Mouse (Mus musculus) cerebellum, adult (tissue): Measurements from ENCODE around the gene Chpf2.
A peak's percentile ranks its signal among the peaks of the same experiment; 100 is the strongest.

Experiments
- ATAC-seq: cut with Nextera tagmentation; 2 replicates; pipeline ENCODE4 v1.9.2; 2017; ENCODE audit warnings: mild to moderate bottlenecking, moderate library complexity, mixed read lengths; ENCODE audit not compliant: insufficient number of reproducible peaks, low FRiP score, low TSS enrichment

Chpf2 gene

GRCm38 (mm10) chr5:24602751-24603343, 16.3 kb downstream of the Chpf2 start:
- ATAC-seq = peak; percentile 23; the same call in 1 of the 2 replicates

GRCm38 (mm10) chr5:24603431-24604010, 17.0 kb downstream of the Chpf2 start:
- no peak for ATAC-seq

DNA sequence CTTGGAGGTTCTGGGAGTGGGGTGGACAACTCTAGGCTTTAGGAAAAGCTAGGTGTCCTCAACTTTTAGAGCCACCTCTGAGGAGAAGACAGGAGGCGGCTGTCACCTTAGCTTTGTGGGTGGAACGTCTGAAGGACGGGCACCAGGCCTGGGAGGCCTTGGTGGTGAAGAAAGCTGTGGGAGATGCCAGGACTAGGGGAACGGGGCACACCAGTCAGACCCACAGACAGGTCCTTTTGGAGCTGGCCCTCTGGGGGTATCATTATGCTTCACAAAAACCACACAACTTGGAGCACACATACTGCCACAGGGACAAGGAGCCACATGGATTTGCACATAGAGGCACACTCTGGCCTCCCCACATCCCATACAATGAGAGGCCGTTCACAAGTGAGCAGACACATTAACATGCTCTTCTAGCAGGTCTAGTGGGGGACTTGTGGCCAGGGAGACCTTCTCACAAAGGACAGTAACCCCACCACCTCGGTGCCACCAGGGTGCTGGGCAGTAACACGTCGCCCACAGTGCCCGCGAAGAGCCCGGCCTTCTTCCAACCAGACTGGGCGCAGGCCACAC, 17.6 kb downstream of the Chpf2 start:
- ATAC-seq = no peak

DNA sequence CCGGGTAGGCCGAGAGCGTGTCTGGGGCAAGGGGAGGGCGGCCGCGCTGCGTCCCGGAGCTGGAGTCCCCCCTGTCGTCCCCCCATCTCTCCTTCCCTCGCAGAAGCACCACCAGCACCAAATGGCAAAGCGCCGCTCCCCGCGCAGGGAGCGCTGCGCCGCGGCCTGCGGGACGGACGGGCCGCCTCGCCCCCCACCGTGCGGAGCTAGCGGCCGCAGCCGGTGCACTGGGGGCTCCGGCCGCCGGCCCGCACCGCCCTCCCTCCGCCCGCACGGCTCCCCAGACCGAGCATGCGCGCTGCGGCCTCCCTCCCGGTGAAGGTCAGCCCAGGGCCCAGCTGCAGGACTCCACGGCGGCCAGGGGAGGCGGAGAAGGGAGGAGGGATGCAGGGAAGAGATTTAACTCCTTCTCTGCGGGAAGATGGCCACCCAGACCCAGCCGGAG, 18.1 kb downstream of the Chpf2 start:
- peak; percentile 67 for ATAC-seq

DNA sequence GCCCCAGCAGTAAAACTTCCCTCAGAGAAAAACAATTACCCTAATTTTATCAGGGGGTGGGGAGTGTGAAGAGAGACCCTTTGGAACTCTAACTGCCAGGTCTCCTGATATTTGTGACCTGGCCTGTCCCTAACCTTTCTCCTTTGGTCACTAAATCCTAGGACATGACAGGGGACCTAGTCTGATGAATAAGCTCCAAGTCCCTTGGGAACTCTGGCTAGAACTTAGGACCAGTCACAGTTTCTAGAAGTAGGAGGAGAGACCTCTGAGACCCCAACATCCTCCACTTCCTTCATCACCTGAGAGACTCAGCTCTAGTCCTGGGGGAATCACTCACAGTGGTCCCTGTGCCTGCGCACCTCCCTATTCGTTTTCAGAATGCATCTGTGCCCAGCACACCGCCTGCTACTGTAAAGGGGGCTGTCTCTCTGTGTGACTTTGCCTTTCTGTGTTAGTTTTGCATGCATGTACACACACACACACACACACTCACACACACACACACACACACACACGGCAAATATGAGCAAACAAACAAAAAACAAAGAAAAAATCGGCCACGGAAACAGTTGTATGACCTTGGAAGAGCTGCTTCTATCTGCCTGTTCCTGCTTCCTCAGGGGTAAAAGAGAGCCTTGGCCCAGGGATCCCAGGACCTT, 18.9 kb downstream of the Chpf2 start:
- no peak for ATAC-seq

DNA sequence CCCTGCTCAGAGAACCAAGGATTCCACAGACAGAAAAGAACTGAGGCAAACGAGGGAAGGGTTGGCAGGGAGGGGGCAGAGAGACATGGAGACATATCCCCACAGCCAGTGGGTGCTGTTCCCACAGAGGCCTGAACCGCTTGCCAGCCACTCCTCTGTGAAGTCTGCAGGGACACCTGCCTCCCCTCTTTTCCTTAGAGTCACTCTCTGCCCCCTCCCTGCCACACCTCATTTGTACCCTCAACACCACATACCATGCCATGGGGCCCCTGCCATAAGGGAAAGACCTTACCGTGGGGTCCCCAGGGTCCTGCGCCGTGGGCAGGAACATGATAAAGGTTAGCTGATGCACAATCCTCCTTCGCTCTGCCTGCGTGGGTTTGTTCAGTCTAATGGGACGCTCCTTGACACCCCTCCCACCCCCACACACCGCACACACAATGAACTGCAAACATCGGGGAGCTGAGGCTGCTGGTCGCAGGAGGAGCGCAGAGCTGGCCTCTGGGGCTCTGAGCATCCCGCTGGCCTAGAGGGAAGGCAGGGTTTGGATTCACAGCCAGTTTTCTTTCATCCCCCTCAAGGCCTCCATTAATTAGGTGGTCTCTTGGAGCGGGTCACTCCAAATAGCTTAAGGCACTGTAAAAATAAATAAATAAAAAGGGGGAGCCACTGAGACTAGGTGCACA, 19.6 kb downstream of the Chpf2 start:
- ATAC-seq = no peak

GRCm38 (mm10) chr5:24609388-24609787, 22.8 kb downstream of the Chpf2 start:
- no peak for ATAC-seq

DNA sequence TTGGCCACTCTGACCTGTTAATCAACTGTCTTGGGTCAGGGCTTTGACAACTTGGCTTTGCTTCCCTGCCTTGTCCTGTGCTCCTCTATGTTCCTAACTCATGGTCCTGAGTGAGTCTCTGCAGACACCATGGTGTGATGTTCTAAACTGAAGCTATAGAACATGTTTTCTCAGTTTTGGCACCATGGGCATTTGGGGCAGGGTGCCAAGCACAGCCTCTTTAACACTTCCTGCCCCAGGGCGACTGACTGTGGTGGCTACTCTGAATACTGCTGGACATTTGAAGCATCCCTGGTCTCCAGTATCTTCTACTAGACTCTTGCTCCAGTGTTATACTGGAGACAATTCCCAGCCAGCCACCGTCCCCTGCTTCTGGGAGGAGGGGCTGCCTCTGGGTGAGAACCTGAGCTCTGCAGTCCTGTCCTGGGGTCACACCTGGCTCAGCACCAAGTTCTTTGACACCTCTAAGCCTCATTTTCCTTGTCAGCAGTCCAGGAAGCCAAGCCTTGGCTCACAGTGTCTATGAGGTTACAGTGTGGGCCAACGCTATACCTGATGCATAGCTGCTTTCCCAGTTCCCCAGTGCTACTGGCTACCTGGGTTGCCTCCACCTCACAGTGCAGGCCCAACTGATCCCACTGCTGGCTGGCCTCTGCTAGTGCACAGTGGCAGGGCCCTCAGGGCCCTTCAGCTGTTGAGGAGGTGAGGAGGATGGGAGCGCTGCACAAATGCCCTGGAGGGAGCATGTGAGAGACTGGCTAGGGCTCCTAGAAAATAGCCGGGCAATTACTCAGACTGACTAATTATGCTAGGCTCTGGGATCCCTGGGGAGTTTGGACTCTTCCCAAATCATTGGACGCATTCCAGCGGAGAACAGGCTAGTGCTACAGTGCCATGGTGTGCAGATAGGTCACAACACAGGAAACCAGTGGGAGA, 25.1 kb downstream of the Chpf2 start:
- peak; percentile 64 for ATAC-seq

DNA sequence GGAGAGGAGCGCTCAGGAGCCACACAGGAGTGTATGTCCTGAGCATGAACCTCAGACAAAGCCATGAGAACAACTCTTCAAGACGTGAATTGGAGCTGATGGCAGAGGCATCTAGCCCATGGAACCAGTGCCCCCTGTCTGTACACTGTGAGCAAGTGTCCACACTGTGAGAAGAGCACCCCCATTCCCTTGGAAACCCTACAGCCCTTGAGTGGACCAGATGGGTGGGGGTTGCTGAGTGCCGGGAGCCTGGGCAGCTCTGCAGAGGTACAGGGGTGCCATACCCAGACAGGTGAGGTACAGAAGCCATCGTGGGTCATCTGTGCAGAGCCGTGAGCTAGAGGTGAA, 25.7 kb downstream of the Chpf2 start:
- peak; percentile 50; the same call in 1 of the 2 replicates for ATAC-seq

- no peak for ATAC-seq
Observed at GRCm38 (mm10) chr5:24615097-24615496, 28.6 kb downstream of the Chpf2 start.

DNA sequence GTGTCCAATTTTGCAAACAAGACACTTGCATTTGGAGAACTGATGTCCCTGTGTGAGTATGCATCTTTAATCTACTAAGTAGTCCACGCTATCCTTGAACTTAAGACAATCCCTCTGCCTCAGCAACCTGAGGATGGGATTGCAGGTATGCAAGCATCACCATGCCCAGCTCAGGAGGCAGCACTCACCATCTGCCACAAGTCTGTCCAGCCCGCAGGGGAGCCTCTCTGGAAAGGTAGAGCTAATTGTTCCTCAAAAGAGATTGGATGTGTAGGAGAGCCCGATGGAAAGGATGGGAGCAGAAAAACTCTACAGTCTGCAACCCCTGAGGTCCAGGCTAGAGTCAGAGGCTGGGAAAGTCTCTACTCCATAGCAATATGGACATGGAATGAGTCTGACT, 32.4 kb downstream of the Chpf2 start:
- ATAC-seq = no peak

GRCm38 (mm10) chr5:24620116-24620515, 33.6 kb downstream of the Chpf2 start:
- ATAC-seq = no peak

DNA sequence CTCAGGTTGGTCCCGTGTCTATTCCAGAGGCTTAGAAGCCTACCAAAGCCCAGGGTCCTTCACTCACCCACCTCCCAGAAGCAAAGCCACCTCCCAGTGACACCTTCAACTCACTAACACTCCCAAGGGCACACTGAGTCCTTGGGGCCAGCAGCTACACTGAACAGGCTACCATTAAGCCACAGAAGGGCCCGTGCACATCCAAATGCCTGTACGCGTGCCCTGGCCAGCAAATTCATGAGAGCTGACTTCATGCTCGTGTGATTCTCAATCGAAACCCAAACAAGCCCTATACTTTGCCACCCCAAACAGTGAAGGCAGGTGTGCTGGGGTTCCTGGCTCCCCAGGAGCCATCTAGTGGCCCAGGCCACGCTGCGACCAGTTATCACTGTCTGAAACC, 34.1 kb downstream of the Chpf2 start:
- ATAC-seq = no peak

- peak; percentile 8 for ATAC-seq
Observed at GRCm38 (mm10) chr5:24622386-24623040, 36.0 kb downstream of the Chpf2 start.

DNA sequence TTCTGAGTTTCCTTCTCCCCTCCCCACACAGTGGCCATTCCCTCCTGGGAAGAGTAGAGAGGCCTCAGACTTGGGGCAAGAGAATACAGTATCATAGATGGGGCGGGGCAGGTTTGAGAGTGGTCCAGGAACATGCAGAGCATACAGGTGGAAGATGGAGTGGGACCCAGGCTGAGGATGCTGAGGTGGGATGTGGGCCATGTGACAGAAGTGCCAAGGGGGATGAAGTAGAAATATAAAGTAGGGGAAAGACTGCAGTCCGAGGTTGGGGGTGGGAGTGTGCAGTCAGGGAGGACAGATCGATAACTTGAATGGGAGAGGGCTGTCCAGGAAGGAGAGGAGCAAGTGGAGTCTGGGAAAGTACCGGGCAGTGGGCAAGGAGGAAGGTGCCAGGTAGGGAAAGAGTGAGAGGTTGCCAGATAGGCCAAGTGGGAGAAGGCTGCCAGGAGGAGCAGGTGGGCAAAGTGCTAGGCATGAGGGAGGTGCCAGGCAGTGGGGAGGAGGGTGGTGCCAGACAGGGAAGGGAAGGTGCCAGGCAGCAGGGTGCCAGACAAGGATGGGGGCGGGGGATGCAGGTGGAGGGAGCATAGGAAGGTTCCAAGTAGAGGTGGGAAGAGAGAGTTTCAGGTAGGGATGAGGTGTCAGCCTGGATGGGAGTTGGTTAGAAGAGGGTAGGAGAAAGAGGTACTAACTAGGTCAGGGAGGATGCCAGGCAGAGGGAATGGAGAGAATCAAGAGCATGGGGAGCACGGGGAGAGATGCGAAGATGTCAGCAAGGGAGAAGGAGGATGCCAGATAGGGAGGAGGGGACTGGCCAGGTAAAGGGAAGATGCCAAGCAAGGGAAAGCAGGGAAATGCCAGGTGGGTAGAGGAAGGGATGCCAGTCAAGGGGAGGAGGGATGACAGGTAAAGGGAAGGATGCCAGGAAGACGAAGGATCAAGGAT, 36.8 kb downstream of the Chpf2 start:
- peak; percentile 68 for ATAC-seq

GRCm38 (mm10) chr5:24623986-24624821, 37.7 kb downstream of the Chpf2 start, which contains the start of gene Smarcd3:
Gene Smarcd3, minus strand, starts transcription at chr5:24624411.
- ATAC-seq = peak; percentile 67

GRCm38 (mm10) chr5:24624822-24625120, 38.2 kb downstream of the Chpf2 start:
- no peak for ATAC-seq

DNA sequence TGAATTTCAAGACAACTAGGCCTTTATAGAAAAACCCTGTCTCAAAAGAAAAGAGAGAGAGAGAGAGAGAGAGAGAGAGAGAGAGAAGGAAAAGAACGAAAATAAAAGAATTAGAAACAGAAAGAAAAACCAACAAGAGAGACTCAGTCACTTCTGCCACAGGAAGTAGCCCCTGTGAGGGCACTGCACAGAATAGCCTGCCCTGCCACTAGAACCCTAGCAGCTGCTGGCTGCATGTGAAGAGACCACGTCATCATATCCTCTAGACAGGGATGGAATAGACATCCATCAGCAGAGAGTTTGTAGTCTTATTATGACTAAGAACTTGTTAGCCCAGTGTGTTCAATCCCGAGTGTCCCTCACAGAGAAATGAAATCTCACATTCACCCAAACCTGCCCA, 43.2 kb downstream of the Chpf2 start:
- ATAC-seq = no peak
